Mouse (Mus musculus): Measurements from ENCODE around the gene Ccdc159. TPM values are rescaled to one million over a fixed set of nuclear protein-coding genes. Genes with fewer than 3 reads are reported as not detected.

Ccdc159 gene
- total and polyA plus RNA-seq, 2 experiments from 2014 or later, result 0.88 to 0.97 TPM

DNA sequence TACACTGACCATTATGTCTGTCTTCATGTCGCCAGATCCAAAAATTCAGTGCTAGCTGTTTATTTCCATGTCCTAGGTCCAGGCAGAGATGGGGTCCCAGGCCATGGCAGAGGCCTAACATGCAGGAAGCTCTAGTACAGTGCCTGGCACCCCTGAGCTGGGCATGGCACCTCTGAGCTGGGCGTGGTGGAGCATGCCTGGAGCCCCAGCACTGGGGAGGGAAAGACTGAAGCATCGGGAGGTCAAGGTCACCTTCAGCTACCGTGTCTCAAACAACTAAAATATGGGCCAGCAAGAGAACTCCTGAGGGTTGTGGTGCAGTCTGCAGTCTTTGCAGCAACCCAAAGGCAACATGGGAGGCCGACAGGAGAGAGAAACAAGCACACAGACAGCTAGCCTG is 31.1 kb downstream of the Ccdc159 start:
- DNase-seq (ENCODE audit: low spot score) (no peak), ATAC-seq (ENCODE audit: insufficient read depth, low read depth) (no peak)
- Histone ChIP-seq H3K4me1 (ENCODE audit: control insufficient read depth, insufficient read depth) (peaks cover 28% of the 10 kb centered on the region), H3K36me3 (replicated peaks; ENCODE audit: control insufficient read depth, insufficient read depth, low read length) (no peaks in the 10 kb centered on the region), H3K27me3 (ENCODE audit: control insufficient read depth, insufficient read depth, low read length) (peaks cover 25% of the 10 kb centered on the region), H3K4me3 (ENCODE audit: low read depth, low read length) (no peak overlapping the region), H3K27ac (ENCODE audit: low read depth) (no peak overlapping the region), H3K4me2 (ENCODE audit: low read depth, low read length) (no peak overlapping the region), H3K9ac (replicated peaks; ENCODE audit: low read depth, low read length) (no peak overlapping the region), H3K9me3 (replicated peaks; ENCODE audit: control insufficient read depth, low read length) (no peaks in the 10 kb centered on the region)
- TF ChIP-seq EP300 (IDR thresholded peaks at IDR 0.05; ENCODE audit: low read depth) (no peak), CTCF (IDR thresholded peaks at IDR 0.05; ENCODE audit: low read depth) (no peak)
- WGBS, result 54% methylated on average over 5 of the region's 5 CpGs

GRCm38 (mm10) chr9:21959244-21959643 is 32.0 kb downstream of the Ccdc159 start:
- DNase-seq (ENCODE audit: low spot score), result no peak
- Histone ChIP-seq H3K4me3 (ENCODE audit: low read depth, low read length) (no peak overlapping the region), H3K9ac (replicated peaks; ENCODE audit: low read depth, low read length) (no peak overlapping the region), H3K9me3 (replicated peaks; ENCODE audit: control insufficient read depth, low read length) (no peaks in the 10 kb centered on the region), H3K27me3 (ENCODE audit: control insufficient read depth, insufficient read depth, low read length) (peaks cover 25% of the 10 kb centered on the region), H3K36me3 (replicated peaks; ENCODE audit: control insufficient read depth, insufficient read depth, low read length) (no peaks in the 10 kb centered on the region), H3K27ac (ENCODE audit: low read depth) (no peak overlapping the region), H3K4me1 (ENCODE audit: control insufficient read depth, insufficient read depth) (peaks cover 30% of the 10 kb centered on the region), H3K4me2 (ENCODE audit: low read depth, low read length) (no peak overlapping the region)
- 90% methylated on average over 7 of the region's 7 CpGs for WGBS
- ATAC-seq (ENCODE audit: insufficient read depth, low read depth), result no peak
- TF ChIP-seq CTCF (IDR thresholded peaks at IDR 0.05; ENCODE audit: low read depth), result no peak
- no peak for TF ChIP-seq EP300 (IDR thresholded peaks at IDR 0.05; ENCODE audit: low read depth)

GRCm38 (mm10) chr9:21960135-21960534 is 32.9 kb downstream of the Ccdc159 start:
- 63% methylated on average over 9 of the region's 9 CpGs for WGBS
- no peak for DNase-seq (ENCODE audit: low spot score)
- Histone ChIP-seq H3K4me3 (ENCODE audit: low read depth, low read length) (no peak overlapping the region), H3K4me1 (ENCODE audit: control insufficient read depth, insufficient read depth) (peaks cover 30% of the 10 kb centered on the region), H3K9ac (replicated peaks; ENCODE audit: low read depth, low read length) (no peak overlapping the region), H3K4me2 (ENCODE audit: low read depth, low read length) (no peak overlapping the region), H3K27ac (ENCODE audit: low read depth) (no peak overlapping the region), H3K36me3 (replicated peaks; ENCODE audit: control insufficient read depth, insufficient read depth, low read length) (no peaks in the 10 kb centered on the region), H3K9me3 (replicated peaks; ENCODE audit: control insufficient read depth, low read length) (no peaks in the 10 kb centered on the region), H3K27me3 (ENCODE audit: control insufficient read depth, insufficient read depth, low read length) (peaks cover 25% of the 10 kb centered on the region)
- TF ChIP-seq EP300 (IDR thresholded peaks at IDR 0.05; ENCODE audit: low read depth) (no peak), CTCF (IDR thresholded peaks at IDR 0.05; ENCODE audit: low read depth) (no peak)
- no peak for ATAC-seq (ENCODE audit: insufficient read depth, low read depth)

DNA sequence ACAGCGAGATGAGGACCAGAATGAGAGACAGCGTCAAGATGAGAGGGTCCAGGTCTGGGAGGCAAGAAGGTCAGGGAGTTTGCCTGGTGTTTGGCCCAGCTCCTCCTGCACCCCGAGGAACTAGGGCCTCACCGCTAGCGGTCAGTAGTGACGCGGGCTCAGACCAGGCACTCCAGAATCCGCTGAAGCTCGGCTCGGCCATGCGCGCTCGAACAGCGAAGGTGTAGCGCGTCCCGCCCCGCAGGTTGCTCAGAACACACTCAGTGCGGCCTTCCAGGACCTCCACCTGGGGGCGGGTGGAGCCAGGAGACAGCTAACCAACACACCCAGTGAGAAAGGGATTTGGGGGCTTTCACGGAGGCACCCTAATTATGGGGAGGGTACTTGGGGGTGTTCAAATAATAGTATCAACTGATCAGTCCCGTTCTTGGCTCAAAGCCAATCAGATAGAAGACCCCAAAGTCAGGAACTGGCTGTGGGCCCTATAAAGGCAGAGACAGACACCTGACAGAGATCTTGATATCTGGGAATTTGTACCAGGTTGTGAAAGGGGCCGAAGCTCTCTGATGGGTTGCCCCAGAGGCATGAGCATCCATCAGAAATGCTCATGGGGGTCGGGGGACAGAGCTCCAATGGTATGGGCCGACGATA is 33.4 kb downstream of the Ccdc159 start:
- Histone ChIP-seq H3K4me2 (ENCODE audit: low read depth, low read length) (no peak overlapping the region), H3K36me3 (replicated peaks; ENCODE audit: control insufficient read depth, insufficient read depth, low read length) (no peaks in the 10 kb centered on the region), H3K9ac (replicated peaks; ENCODE audit: low read depth, low read length) (no peak overlapping the region), H3K4me3 (ENCODE audit: low read depth, low read length) (no peak overlapping the region), H3K4me1 (ENCODE audit: control insufficient read depth, insufficient read depth) (peaks cover 30% of the 10 kb centered on the region), H3K9me3 (replicated peaks; ENCODE audit: control insufficient read depth, low read length) (no peaks in the 10 kb centered on the region), H3K27me3 (ENCODE audit: control insufficient read depth, insufficient read depth, low read length) (peaks cover 25% of the 10 kb centered on the region), H3K27ac (ENCODE audit: low read depth) (no peak overlapping the region)
- ATAC-seq (ENCODE audit: insufficient read depth, low read depth), result no peak
- TF ChIP-seq EP300 (IDR thresholded peaks at IDR 0.05; ENCODE audit: low read depth) (no peak), CTCF (IDR thresholded peaks at IDR 0.05; ENCODE audit: low read depth) (no peak)
- WGBS, result 17% methylated on average over 26 of the region's 26 CpGs
- DNase-seq (ENCODE audit: low spot score), result no peak

DNA sequence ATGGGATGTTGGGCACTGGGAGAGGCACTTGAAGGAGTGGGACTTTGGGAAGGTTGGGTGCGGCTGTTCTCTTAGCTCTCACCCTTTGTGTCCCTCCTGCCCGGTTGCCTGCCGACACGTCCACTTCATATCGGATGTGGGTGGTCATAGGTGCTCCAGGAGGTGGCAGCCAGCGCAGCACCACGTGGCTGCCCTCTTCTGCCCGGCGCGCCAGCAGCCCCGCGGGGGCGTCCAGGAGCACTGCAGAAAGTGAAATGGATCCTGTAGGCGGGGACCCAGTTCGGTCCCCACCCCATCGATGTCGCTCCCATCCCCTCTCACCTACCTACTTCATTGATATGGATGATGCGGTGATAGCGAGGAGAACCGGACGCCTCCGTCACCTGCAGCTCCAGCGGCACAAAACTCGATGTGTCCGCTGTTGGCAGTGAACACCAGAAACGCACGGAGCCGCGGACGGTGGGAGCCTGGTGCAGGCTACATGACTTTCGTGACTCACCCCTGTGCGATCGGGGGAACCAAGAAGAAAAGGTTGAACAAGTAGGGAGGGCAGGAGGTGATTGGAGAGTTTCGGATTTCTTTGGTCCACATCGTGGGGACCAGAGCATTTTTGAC is 34.2 kb downstream of the Ccdc159 start:
- DNase-seq (ENCODE audit: low spot score) (no peak), ATAC-seq (ENCODE audit: insufficient read depth, low read depth) (no peak)
- WGBS, result 3% methylated on average over 35 of the region's 35 CpGs
- Histone ChIP-seq H3K4me3 (ENCODE audit: low read depth, low read length) (peak overlapping the region; percentile 45), H3K4me2 (ENCODE audit: low read depth, low read length) (peak overlapping the region; percentile 89), H3K9me3 (replicated peaks; ENCODE audit: control insufficient read depth, low read length) (no peaks in the 10 kb centered on the region), H3K9ac (replicated peaks; ENCODE audit: low read depth, low read length) (no peak overlapping the region), H3K4me1 (ENCODE audit: control insufficient read depth, insufficient read depth) (peaks cover 27% of the 10 kb centered on the region), H3K36me3 (replicated peaks; ENCODE audit: control insufficient read depth, insufficient read depth, low read length) (no peaks in the 10 kb centered on the region), H3K27ac (ENCODE audit: low read depth) (no peak overlapping the region), H3K27me3 (ENCODE audit: control insufficient read depth, insufficient read depth, low read length) (peaks cover 25% of the 10 kb centered on the region)
- TF ChIP-seq EP300 (IDR thresholded peaks at IDR 0.05; ENCODE audit: low read depth) (no peak), CTCF (IDR thresholded peaks at IDR 0.05; ENCODE audit: low read depth) (no peak)

Data from heart, postnatal 0 days (tissue).